Mouse (Mus musculus): ENCODE measurements around the gene Rhog. TPM values are rescaled to one million over a fixed set of nuclear protein-coding genes. Genes with fewer than 3 reads are reported as not detected.

Gene Rhog
- 19.5 and 20.9 TPM in 2 replicates for polyA plus RNA-seq (2015; fragmentation: Nextera tagmentation; extraction: Ambion mirVana)

GRCm38 (mm10) chr7:102255954-102256353 is at the start of gene Rhog:
Gene Rhog (minus strand): TSS chr7:102256054.
- no peak within 1 kb of the TSS for H3K4me2 ChIP-seq (ENCODE audit: low read length)
- H3K9ac ChIP-seq (ENCODE audit: low read depth, low read length): no peak within 1 kb of the TSS
- H3K27me3 ChIP-seq (replicated peaks; ENCODE audit: control insufficient read depth, insufficient read depth, low read length): 0 out of 2 replicates have a peak, but pooled peaks cover 2% of the 10 kb centered on the region
- no peaks in the 10 kb centered on the region for H3K36me3 ChIP-seq (ENCODE audit: control insufficient read depth, insufficient read depth, low read length)
- no peak for ATAC-seq
- 83% methylated on average over 3 of the region's 3 CpGs for WGBS
- no peaks in the 10 kb centered on the region for H3K9me3 ChIP-seq (ENCODE audit: control insufficient read depth, low read length)
- H3K4me3 ChIP-seq (ENCODE audit: low read length): no peak within 1 kb of the TSS
- no peak within 1 kb of the TSS for H3K27ac ChIP-seq (ENCODE audit: low read depth, low read length)
- H3K4me1 ChIP-seq (ENCODE audit: control insufficient read depth, insufficient read depth, low read depth, low read length): peaks cover 5% of the 10 kb centered on the region

DNA sequence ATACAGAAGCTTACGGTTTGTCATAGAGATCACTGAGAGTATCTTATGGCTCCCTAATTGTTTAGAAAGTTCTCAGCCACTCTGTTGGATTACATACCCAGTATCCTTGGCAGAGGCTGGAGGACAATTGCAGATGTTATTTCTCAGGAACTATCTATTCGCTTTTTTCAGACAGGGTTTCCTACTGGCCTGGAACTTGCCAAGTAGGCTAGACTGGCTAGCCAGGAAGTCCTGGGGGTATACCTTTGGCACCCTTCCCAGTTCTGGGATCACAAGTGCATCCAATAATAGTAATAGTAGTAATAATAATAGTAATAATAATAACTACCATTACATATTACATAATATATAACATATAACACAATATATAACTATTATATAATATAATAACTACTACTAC is 49.7 kb upstream of the Rhog start:
- Histone ChIP-seq H3K4me2 (ENCODE audit: low read length) (no peak overlapping the region), H3K4me3 (ENCODE audit: low read length) (no peak overlapping the region), H3K9me3 (ENCODE audit: control insufficient read depth, low read length) (no peaks in the 10 kb centered on the region), H3K9ac (ENCODE audit: low read depth, low read length) (no peak overlapping the region), H3K4me1 (ENCODE audit: control insufficient read depth, insufficient read depth, low read depth, low read length) (no peaks in the 10 kb centered on the region), H3K27me3 (replicated peaks; ENCODE audit: control insufficient read depth, insufficient read depth, low read length) (no peaks in the 10 kb centered on the region), H3K36me3 (ENCODE audit: control insufficient read depth, insufficient read depth, low read length) (no peaks in the 10 kb centered on the region), H3K27ac (ENCODE audit: low read depth, low read length) (no peak overlapping the region)
- 85% methylated on average over 2 of the region's 2 CpGs for WGBS
- no peak for ATAC-seq

- Histone ChIP-seq H3K9ac (ENCODE audit: low read depth, low read length) (no peak overlapping the region), H3K4me2 (ENCODE audit: low read length) (no peak overlapping the region), H3K36me3 (ENCODE audit: control insufficient read depth, insufficient read depth, low read length) (no peaks in the 10 kb centered on the region), H3K4me1 (ENCODE audit: control insufficient read depth, insufficient read depth, low read depth, low read length) (no peaks in the 10 kb centered on the region), H3K9me3 (ENCODE audit: control insufficient read depth, low read length) (no peaks in the 10 kb centered on the region), H3K27me3 (replicated peaks; ENCODE audit: control insufficient read depth, insufficient read depth, low read length) (no peaks in the 10 kb centered on the region), H3K27ac (ENCODE audit: low read depth, low read length) (no peak overlapping the region), H3K4me3 (ENCODE audit: low read length) (no peak overlapping the region)
- 93% methylated on average over 4 of the region's 4 CpGs for WGBS
- no peak for ATAC-seq
Measured at GRCm38 (mm10) chr7:102302471-102302870, 46.6 kb upstream of the Rhog start.

- ATAC-seq: no peak
- WGBS: 79% methylated on average over 1 of the region's 1 CpGs
- no peak overlapping the region for H3K4me2 ChIP-seq (ENCODE audit: low read length)
- H3K9ac ChIP-seq (ENCODE audit: low read depth, low read length): no peak overlapping the region
- no peak overlapping the region for H3K27ac ChIP-seq (ENCODE audit: low read depth, low read length)
- no peaks in the 10 kb centered on the region for H3K4me1 ChIP-seq (ENCODE audit: control insufficient read depth, insufficient read depth, low read depth, low read length)
- no peaks in the 10 kb centered on the region for H3K36me3 ChIP-seq (ENCODE audit: control insufficient read depth, insufficient read depth, low read length)
- no peaks in the 10 kb centered on the region for H3K9me3 ChIP-seq (ENCODE audit: control insufficient read depth, low read length)
- H3K4me3 ChIP-seq (ENCODE audit: low read length): no peak overlapping the region
- no peaks in the 10 kb centered on the region for H3K27me3 ChIP-seq (replicated peaks; ENCODE audit: control insufficient read depth, insufficient read depth, low read length)
Measured at GRCm38 (mm10) chr7:102300761-102301160, 44.9 kb upstream of the Rhog start.

DNA sequence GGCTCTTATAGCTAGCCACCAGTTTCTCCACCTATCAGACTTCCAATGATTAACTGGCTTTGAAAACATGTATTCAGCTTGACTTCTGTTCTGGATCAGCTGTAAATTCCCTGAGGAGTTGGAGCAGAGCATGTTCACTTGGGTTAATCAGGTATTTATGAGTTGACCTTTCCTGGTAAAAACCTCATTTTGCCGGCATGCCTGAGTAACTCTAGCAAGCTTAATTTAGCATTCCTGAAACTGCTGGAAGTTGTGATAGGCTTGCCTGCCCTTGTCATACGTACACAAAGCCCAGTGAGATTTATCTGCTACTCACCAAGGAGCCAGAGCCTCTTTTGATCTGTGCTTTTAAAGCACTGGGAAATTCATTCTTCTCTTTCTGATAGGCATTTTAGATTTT is 37.4 kb upstream of the Rhog start:
- WGBS: 10% methylated on average over 2 of the region's 2 CpGs

DNA sequence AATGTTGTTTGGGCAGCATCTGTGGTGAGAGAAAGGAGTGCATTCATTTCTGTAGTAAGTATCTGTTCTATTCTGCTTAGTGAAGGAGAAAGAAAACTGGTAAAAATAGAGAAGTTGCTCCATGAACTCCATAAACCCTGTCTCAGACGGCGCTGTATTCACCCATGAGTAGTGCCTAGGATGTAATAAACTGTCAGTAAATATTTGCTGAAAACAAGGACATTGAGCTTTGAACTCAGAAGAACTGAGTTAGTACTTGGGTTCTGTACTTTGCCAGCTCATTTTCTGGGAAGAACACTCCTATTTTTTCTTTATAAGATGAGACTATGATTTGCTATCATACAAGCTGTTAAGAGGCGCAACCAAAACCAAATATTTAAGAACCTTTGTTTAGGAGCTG is 36.4 kb upstream of the Rhog start:
- WGBS: 92% methylated on average over 3 of the region's 3 CpGs
- no peaks in the 10 kb centered on the region for H3K27me3 ChIP-seq (replicated peaks; ENCODE audit: control insufficient read depth, insufficient read depth, low read length)
- no peak for ATAC-seq
- no peak overlapping the region for H3K4me2 ChIP-seq (ENCODE audit: low read length)
- no peaks in the 10 kb centered on the region for H3K9me3 ChIP-seq (ENCODE audit: control insufficient read depth, low read length)
- no peak overlapping the region for H3K27ac ChIP-seq (ENCODE audit: low read depth, low read length)
- H3K4me1 ChIP-seq (ENCODE audit: control insufficient read depth, insufficient read depth, low read depth, low read length): no peaks in the 10 kb centered on the region
- H3K4me3 ChIP-seq (ENCODE audit: low read length): no peak overlapping the region
- no peaks in the 10 kb centered on the region for H3K36me3 ChIP-seq (ENCODE audit: control insufficient read depth, insufficient read depth, low read length)
- no peak overlapping the region for H3K9ac ChIP-seq (ENCODE audit: low read depth, low read length)

More for the DNA sequence above, 37.4 kb upstream of the Rhog start:
- no peak for ATAC-seq
- Histone ChIP-seq H3K4me1 (ENCODE audit: control insufficient read depth, insufficient read depth, low read depth, low read length) (no peaks in the 10 kb centered on the region), H3K9me3 (ENCODE audit: control insufficient read depth, low read length) (no peaks in the 10 kb centered on the region), H3K36me3 (ENCODE audit: control insufficient read depth, insufficient read depth, low read length) (no peaks in the 10 kb centered on the region), H3K27me3 (replicated peaks; ENCODE audit: control insufficient read depth, insufficient read depth, low read length) (no peaks in the 10 kb centered on the region), H3K9ac (ENCODE audit: low read depth, low read length) (no peak overlapping the region), H3K4me2 (ENCODE audit: low read length) (no peak overlapping the region), H3K4me3 (ENCODE audit: low read length) (no peak overlapping the region), H3K27ac (ENCODE audit: low read depth, low read length) (no peak overlapping the region)

- Histone ChIP-seq H3K27me3 (replicated peaks; ENCODE audit: control insufficient read depth, insufficient read depth, low read length) (no peaks in the 10 kb centered on the region), H3K27ac (ENCODE audit: low read depth, low read length) (no peak overlapping the region), H3K4me2 (ENCODE audit: low read length) (no peak overlapping the region), H3K4me3 (ENCODE audit: low read length) (no peak overlapping the region), H3K9ac (ENCODE audit: low read depth, low read length) (no peak overlapping the region), H3K9me3 (ENCODE audit: control insufficient read depth, low read length) (no peaks in the 10 kb centered on the region), H3K36me3 (ENCODE audit: control insufficient read depth, insufficient read depth, low read length) (no peaks in the 10 kb centered on the region), H3K4me1 (ENCODE audit: control insufficient read depth, insufficient read depth, low read depth, low read length) (no peaks in the 10 kb centered on the region)
- WGBS: 86% methylated on average over 6 of the region's 6 CpGs
- ATAC-seq: no peak
Measured at GRCm38 (mm10) chr7:102289466-102289865, 33.6 kb upstream of the Rhog start.

DNA sequence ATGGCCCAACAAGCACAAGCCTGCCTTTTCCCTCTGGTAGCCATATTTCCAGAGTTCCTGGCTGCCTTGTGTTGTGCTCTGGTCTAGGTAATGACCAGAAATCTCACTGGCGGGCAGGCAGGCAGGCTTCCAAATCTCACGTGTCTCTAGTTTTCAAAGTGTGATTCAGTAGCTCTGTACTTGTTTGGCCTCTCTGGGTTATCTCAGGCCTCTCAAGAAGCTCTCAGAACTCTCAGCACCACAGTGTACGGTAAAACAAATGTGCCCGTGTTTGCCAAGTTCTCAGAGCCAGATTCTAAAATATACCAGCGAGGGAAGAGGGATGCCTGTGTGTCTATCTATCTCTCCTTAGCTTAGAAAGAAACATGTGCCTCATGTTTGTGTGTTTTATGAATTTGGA is 26.4 kb upstream of the Rhog start:
- no peak overlapping the region for H3K4me2 ChIP-seq (ENCODE audit: low read length)
- H3K4me1 ChIP-seq (ENCODE audit: control insufficient read depth, insufficient read depth, low read depth, low read length): no peaks in the 10 kb centered on the region
- no peak overlapping the region for H3K9ac ChIP-seq (ENCODE audit: low read depth, low read length)
- no peak overlapping the region for H3K27ac ChIP-seq (ENCODE audit: low read depth, low read length)
- H3K9me3 ChIP-seq (ENCODE audit: control insufficient read depth, low read length): no peaks in the 10 kb centered on the region
- H3K36me3 ChIP-seq (ENCODE audit: control insufficient read depth, insufficient read depth, low read length): no peaks in the 10 kb centered on the region
- ATAC-seq: no peak
- H3K27me3 ChIP-seq (replicated peaks; ENCODE audit: control insufficient read depth, insufficient read depth, low read length): no peaks in the 10 kb centered on the region
- H3K4me3 ChIP-seq (ENCODE audit: low read length): no peak overlapping the region
- WGBS: 84% methylated on average over 5 of the region's 5 CpGs

DNA sequence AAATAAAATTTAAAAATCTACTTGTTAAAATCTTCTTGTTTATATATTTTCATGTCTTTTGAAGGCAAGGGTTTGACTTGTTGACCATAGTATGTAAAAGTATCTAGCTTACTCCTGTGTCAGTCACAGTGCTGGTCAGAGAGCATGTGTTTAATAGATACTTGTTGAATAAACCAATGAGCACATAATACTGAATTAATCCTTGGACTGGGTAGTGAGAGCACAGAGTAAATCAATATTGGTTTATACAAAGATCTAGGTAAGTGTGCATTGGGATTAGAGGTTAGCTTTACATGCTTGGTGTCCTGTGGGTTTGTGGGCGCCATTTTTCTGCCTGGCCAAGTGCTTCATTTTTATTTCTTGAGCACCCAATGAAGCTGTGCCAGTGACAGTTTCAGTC is 25.5 kb upstream of the Rhog start:
- H3K4me3 ChIP-seq (ENCODE audit: low read length): no peak overlapping the region
- H3K9me3 ChIP-seq (ENCODE audit: control insufficient read depth, low read length): no peaks in the 10 kb centered on the region
- no peak overlapping the region for H3K9ac ChIP-seq (ENCODE audit: low read depth, low read length)
- ATAC-seq: no peak
- no peaks in the 10 kb centered on the region for H3K36me3 ChIP-seq (ENCODE audit: control insufficient read depth, insufficient read depth, low read length)
- H3K27ac ChIP-seq (ENCODE audit: low read depth, low read length): no peak overlapping the region
- no peaks in the 10 kb centered on the region for H3K4me1 ChIP-seq (ENCODE audit: control insufficient read depth, insufficient read depth, low read depth, low read length)
- no peaks in the 10 kb centered on the region for H3K27me3 ChIP-seq (replicated peaks; ENCODE audit: control insufficient read depth, insufficient read depth, low read length)
- H3K4me2 ChIP-seq (ENCODE audit: low read length): no peak overlapping the region
- 97% methylated on average over 1 of the region's 1 CpGs for WGBS

- H3K4me1 ChIP-seq (ENCODE audit: control insufficient read depth, insufficient read depth, low read depth, low read length): peaks cover 9% of the 10 kb centered on the region
- WGBS: 91% methylated on average over 3 of the region's 3 CpGs
- H3K4me3 ChIP-seq (ENCODE audit: low read length): no peak overlapping the region
- H3K36me3 ChIP-seq (ENCODE audit: control insufficient read depth, insufficient read depth, low read length): no peaks in the 10 kb centered on the region
- H3K9me3 ChIP-seq (ENCODE audit: control insufficient read depth, low read length): no peaks in the 10 kb centered on the region
- ATAC-seq: no peak
- no peak overlapping the region for H3K4me2 ChIP-seq (ENCODE audit: low read length)
- no peaks in the 10 kb centered on the region; the same call in 1 of the 2 replicates for H3K27me3 ChIP-seq (replicated peaks; ENCODE audit: control insufficient read depth, insufficient read depth, low read length)
- no peak overlapping the region for H3K9ac ChIP-seq (ENCODE audit: low read depth, low read length)
- no peak overlapping the region for H3K27ac ChIP-seq (ENCODE audit: low read depth, low read length)
Measured at GRCm38 (mm10) chr7:102272422-102272948, 16.6 kb upstream of the Rhog start.
